Mouse (Mus musculus): ENCODE data around the gene Utp6. TPM values are rescaled to one million over a fixed set of nuclear protein-coding genes. Genes with fewer than 3 reads are reported as not detected.
"Not testable (repeated sequence)": the region's sequence is repeated elsewhere in the genome, so short reads cannot be mapped to it uniquely, and the experiment has no call there.

Utp6 gene
- polyA plus RNA-seq (2015; fragmentation: Nextera tagmentation; extraction: Ambion mirVana) = 30.0 and 42.6 TPM in 2 replicates

GRCm38 (mm10) chr11:79962125-79962876, at the start of gene Utp6:
Gene Utp6, minus strand, starts transcription at chr11:79962390.
- peaks cover 17% of the 10 kb centered on the region for H3K4me1 ChIP-seq (replicated peaks)
- no peaks in the 10 kb centered on the region for H3K9me3 ChIP-seq (replicated peaks)
- WGBS (ENCODE audit: insufficient replicate concordance) = under 1% methylated on average over 46 of the region's 46 CpGs
- peak within 1 kb of the TSS; percentile 82 for H3K9ac ChIP-seq
- H3K36me3 ChIP-seq = peaks cover 26% of the 10 kb centered on the region
- DNase-seq = peak; percentile 99
- H3K4me2 ChIP-seq = peak within 1 kb of the TSS; percentile 76
- peak within 1 kb of the TSS; percentile 87 for H3K27ac ChIP-seq
- H3K27me3 ChIP-seq = no peaks in the 10 kb centered on the region
- H3K4me3 ChIP-seq (replicated peaks) = peak within 1 kb of the TSS; percentile 73
- peak; percentile 97 for ATAC-seq (ENCODE audit: low read depth)

DNA sequence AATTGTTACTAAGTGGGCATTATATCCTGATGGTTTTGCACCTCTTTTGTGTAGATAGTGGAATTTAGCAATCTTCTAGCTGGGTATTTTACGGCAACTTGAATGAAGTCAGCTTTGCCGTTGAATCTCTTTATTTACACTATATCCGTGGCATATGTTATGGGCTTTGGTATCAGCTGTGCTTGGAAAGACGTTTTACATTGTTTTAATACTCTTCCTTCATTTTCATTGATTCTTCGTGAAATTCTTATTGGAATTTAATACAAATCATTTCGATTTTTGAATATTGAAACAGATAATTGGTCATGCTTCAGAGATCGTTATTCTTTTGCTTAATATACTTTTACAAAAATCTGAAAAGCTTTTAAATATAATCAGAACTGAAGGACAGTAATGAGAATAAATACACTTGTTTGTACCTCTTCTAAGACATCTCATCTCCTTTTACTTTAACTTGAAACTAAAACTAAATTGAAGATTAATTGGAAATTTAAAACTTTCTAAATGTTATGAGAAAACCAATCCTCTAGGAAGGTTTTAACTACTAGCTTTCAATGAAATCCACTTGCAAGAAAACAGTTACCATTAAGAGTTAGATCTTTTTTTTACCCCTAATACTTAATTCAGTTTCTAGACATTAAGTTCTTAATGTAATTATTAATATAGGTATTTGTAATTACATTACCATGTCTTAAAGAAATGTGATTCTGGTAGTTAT, 32.2 kb upstream of the Utp6 start:
- peak overlapping the region; percentile 64 for H3K4me2 ChIP-seq
- peak overlapping the region; percentile 99 for H3K9ac ChIP-seq
- H3K27ac ChIP-seq = peak overlapping the region; percentile 100; the same call in 1 of the 2 replicates
- H3K4me3 ChIP-seq (replicated peaks) = peak overlapping the region; percentile 99
- peaks cover 26% of the 10 kb centered on the region for H3K36me3 ChIP-seq
- H3K27me3 ChIP-seq = no peaks in the 10 kb centered on the region
- ATAC-seq (ENCODE audit: low read depth) (no peak), DNase-seq (no peak)
- no peaks in the 10 kb centered on the region for H3K9me3 ChIP-seq (replicated peaks)
- peaks cover 15% of the 10 kb centered on the region for H3K4me1 ChIP-seq (replicated peaks)
- 2% methylated on average over 7 of the region's 7 CpGs for WGBS (ENCODE audit: insufficient replicate concordance)

DNA sequence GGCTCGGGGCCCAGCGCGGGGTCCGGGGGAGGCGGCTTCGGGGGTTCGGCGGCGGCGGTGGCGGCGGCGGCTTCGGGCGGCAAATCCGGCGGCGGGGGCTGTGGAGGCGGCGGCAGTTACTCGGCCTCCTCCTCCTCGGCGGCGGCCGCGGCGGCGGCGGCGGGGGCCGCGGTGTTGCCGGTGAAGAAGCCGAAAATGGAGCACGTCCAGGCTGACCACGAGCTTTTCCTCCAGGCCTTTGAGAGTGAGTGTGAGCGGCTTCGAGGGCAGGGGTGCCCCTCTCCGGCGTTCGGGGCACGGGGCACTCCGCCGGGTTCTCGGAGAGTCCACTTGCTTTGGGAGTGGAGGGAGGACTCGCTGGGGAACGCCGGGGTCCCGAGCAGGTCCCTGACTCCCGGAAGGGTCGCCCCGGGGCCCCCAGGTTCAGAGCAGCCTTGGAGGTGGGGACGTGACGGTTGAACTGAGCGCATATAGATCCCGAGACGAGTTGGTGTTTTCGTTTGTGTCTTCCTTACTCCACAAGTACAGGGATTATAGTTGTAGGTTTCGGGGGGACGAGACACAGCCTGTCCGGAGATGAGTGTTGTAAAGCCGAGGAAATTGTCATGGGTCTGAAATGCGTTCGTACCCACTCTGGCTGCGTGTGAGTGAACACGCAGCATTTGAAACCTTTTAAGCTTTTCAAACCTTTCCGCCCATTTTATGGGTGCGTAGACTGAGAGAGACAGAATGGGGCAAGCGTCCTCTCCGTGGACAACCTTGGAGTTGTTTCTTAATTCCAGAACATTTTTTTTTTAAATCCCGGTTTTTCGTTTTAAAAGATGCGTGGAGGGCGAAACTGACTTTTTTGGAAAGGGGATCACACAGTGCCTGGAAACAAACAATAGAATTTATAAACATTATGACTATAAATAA, 31.4 kb upstream of the Utp6 start:
- ATAC-seq (ENCODE audit: low read depth) (peak; percentile 22), DNase-seq (no peak)
- WGBS (ENCODE audit: insufficient replicate concordance) = 1% methylated on average over 64 of the region's 74 CpGs
- peak overlapping the region; percentile 64 for H3K4me2 ChIP-seq
- peak overlapping the region; percentile 100 for H3K27ac ChIP-seq
- H3K9me3 ChIP-seq (replicated peaks) = no peaks in the 10 kb centered on the region
- H3K27me3 ChIP-seq = no peaks in the 10 kb centered on the region
- H3K4me1 ChIP-seq (replicated peaks) = peaks cover 15% of the 10 kb centered on the region
- peak overlapping the region; percentile 99 for H3K4me3 ChIP-seq (replicated peaks)
- peaks cover 21% of the 10 kb centered on the region for H3K36me3 ChIP-seq
- peak overlapping the region; percentile 99 for H3K9ac ChIP-seq

DNA sequence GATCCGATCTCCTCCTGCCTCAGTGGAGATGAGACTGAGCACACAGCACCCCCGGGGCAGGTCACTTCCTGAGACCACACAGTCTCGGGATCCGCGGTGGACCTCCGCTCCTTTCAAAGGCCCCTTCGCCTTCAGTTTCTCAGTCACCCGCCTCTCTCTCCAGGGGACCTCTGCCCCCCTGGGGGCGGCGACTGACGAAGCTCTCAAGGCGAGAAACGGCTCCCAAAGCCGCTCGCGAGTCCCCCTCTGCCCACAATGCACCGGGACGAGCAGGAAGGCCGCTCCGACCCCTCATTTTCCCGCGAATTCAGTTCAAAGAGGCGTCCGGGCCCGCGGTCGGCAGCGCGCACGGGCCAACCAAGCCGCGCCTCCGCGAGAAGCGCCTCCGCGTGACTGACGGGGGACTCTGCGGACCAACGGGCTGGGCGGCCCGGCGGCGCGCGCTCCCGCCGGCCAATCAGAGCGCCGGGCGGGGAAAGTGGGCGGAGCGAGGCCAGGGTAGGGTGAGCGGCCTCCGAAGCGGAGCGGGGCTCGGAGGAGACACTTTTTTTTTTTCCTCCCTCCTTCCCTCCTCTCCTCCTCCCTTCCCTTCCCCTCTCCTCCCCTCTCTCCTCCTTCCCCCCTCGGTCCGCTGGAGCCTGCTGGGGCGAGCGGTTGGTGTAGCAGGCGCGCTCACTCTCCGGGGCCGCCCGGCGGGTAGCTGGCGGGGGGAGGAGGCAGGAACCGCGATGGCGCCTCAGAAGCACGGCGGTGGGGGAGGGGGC, 30.6 kb upstream of the Utp6 start, which contains the start of gene Suz12:
Gene Suz12 (plus strand): TSS at position 515 of the 764 bp plus-strand sequence.
- DNase-seq (peak; percentile 95), ATAC-seq (ENCODE audit: low read depth) (peak; percentile 89)
- H3K9me3 ChIP-seq (replicated peaks) = no peaks in the 10 kb centered on the region
- H3K4me2 ChIP-seq = peak within 1 kb of the TSS; percentile 89
- peak within 1 kb of the TSS; percentile 99 for H3K9ac ChIP-seq
- peaks cover 15% of the 10 kb centered on the region for H3K4me1 ChIP-seq (replicated peaks)
- H3K27ac ChIP-seq = peak within 1 kb of the TSS; percentile 100
- H3K4me3 ChIP-seq (replicated peaks) = peak within 1 kb of the TSS; percentile 99
- under 1% methylated on average over 64 of the region's 74 CpGs for WGBS (ENCODE audit: insufficient replicate concordance)
- H3K27me3 ChIP-seq = no peaks in the 10 kb centered on the region
- peaks cover 16% of the 10 kb centered on the region for H3K36me3 ChIP-seq

GRCm38 (mm10) chr11:79992035-79992591, 29.9 kb upstream of the Utp6 start:
- Histone ChIP-seq H3K36me3 (peaks cover 13% of the 10 kb centered on the region), H3K9ac (peak overlapping the region; percentile 82), H3K9me3 (replicated peaks) (no peaks in the 10 kb centered on the region), H3K4me3 (replicated peaks) (peak overlapping the region; percentile 99), H3K4me1 (replicated peaks) (peaks cover 15% of the 10 kb centered on the region), H3K27ac (peak overlapping the region; percentile 92), H3K27me3 (no peaks in the 10 kb centered on the region), H3K4me2 (peak overlapping the region; percentile 89)
- no peak for DNase-seq
- WGBS (ENCODE audit: insufficient replicate concordance) = 14% methylated on average over 21 of the region's 21 CpGs
- no peak for ATAC-seq (ENCODE audit: low read depth)

DNA sequence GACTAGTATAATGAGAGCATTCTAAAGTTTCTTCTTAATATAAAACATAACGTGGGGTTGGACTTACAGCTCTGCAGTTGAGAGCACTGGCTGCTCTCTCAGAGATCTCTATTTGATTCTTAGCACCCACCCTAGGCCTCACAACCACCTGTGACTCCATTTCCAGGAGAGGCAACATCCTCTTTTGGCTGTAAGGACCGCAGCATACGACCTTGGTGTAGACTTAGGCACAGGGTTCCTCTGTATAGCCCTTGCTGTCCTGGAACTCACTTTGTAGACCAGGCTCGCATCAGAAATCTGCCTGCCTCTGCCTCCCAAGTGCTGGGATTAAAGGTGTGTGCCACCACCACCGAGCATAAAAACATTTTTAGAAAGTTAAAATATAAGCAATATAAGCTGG, 29.4 kb upstream of the Utp6 start:
- Histone ChIP-seq H3K4me3 (replicated peaks) (0 out of 2 replicates have a peak overlapping the region, but pooled peaks have one; percentile 99), H3K27me3 (no peaks in the 10 kb centered on the region), H3K4me2 (peak overlapping the region; percentile 89), H3K9ac (no peak overlapping the region), H3K27ac (no peak overlapping the region), H3K9me3 (replicated peaks) (no peaks in the 10 kb centered on the region), H3K4me1 (replicated peaks) (peaks cover 15% of the 10 kb centered on the region), H3K36me3 (peaks cover 7% of the 10 kb centered on the region)
- ATAC-seq (ENCODE audit: low read depth) (no peak), DNase-seq (no peak)
- WGBS (ENCODE audit: insufficient replicate concordance) = 70% methylated on average over 5 of the region's 5 CpGs

GRCm38 (mm10) chr11:79990120-79990519, 27.9 kb upstream of the Utp6 start:
- Histone ChIP-seq H3K9me3 (replicated peaks) (no peaks in the 10 kb centered on the region), H3K27ac (no peak overlapping the region), H3K27me3 (no peaks in the 10 kb centered on the region), H3K36me3 (no peaks in the 10 kb centered on the region), H3K4me2 (no peak overlapping the region), H3K4me1 (replicated peaks) (peaks cover 12% of the 10 kb centered on the region), H3K4me3 (replicated peaks) (no peak overlapping the region), H3K9ac (no peak overlapping the region)
- no peak for ATAC-seq (ENCODE audit: low read depth)
- WGBS (ENCODE audit: insufficient replicate concordance) = 80% methylated on average over 2 of the region's 2 CpGs
- DNase-seq = no peak

DNA sequence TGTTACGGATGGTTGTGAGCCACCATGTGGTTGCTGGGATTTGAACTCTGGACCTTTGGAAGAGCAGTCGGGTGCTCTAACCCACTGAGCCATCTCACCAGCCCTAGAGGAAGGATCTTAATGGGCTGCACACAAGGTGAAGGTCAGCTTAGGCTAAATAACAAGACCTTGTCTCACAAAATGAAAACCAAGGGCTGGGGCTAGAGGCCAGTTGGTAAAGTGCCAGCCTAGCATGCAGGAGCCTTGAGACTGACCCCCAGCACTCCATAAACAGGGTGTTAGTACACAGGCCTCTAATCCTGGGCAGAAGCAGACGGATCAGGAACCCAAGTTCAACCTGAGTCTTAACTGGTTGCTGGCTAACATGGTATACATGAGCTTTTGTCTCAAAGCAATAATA, 25.7 kb upstream of the Utp6 start:
- H3K9ac ChIP-seq = no peak overlapping the region
- no peaks in the 10 kb centered on the region for H3K9me3 ChIP-seq (replicated peaks)
- H3K4me2 ChIP-seq = no peak overlapping the region
- no peak overlapping the region for H3K4me3 ChIP-seq (replicated peaks)
- H3K36me3 ChIP-seq = no peaks in the 10 kb centered on the region
- 57% methylated on average over 3 of the region's 3 CpGs for WGBS (ENCODE audit: insufficient replicate concordance)
- DNase-seq = no peak
- ATAC-seq (ENCODE audit: low read depth) = no peak
- H3K27me3 ChIP-seq = no peaks in the 10 kb centered on the region
- H3K4me1 ChIP-seq (replicated peaks) = peaks cover 11% of the 10 kb centered on the region
- H3K27ac ChIP-seq = no peak overlapping the region

DNA sequence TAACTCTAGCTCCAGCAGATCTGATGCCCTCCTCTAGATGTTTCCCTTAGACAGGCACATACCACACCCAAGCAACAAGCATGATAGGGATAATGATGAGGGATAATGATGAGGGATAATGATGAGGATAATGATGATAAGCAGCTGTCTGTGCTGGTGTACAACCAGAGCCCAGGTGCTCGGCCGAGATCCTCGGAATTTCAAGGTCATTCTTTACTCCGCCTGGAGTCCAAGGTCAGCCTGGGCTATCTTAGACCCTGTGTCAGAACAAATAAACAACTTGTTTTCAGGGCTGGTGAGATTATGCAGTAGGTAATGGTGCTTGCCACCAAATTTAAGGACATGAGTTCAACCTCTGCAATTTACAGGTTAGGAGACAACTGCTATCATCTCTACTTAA, 24.7 kb upstream of the Utp6 start:
- 77% methylated on average over 4 of the region's 4 CpGs for WGBS (ENCODE audit: insufficient replicate concordance)
- no peak for ATAC-seq (ENCODE audit: low read depth)

GRCm38 (mm10) chr11:79977747-79978146, 15.6 kb upstream of the Utp6 start:
- ATAC-seq (ENCODE audit: low read depth); H3K9me3 ChIP-seq (replicated peaks); H3K4me3 ChIP-seq (replicated peaks); H3K27ac ChIP-seq; H3K36me3 ChIP-seq; H3K9ac ChIP-seq; DNase-seq; H3K4me2 ChIP-seq: not testable (repeated sequence)
- H3K27me3 ChIP-seq = peaks cover 36% of the 10 kb centered on the region
- WGBS (ENCODE audit: insufficient replicate concordance) = 76% methylated on average over 4 of the region's 4 CpGs
- H3K4me1 ChIP-seq (replicated peaks) = peaks cover 12% of the 10 kb centered on the region

More for the DNA sequence above, 24.7 kb upstream of the Utp6 start:
- Histone ChIP-seq H3K9ac (no peak overlapping the region), H3K27me3 (no peaks in the 10 kb centered on the region), H3K4me1 (replicated peaks) (peaks cover 6% of the 10 kb centered on the region), H3K27ac (no peak overlapping the region), H3K4me3 (replicated peaks) (no peak overlapping the region), H3K36me3 (no peaks in the 10 kb centered on the region), H3K4me2 (no peak overlapping the region), H3K9me3 (replicated peaks) (no peaks in the 10 kb centered on the region)
- DNase-seq = no peak

All from liver, embryonic 13.5 days (tissue).